Mouse (Mus musculus): Measurements from ENCODE around the gene Lmf2. TPM values are rescaled to one million over a fixed set of nuclear protein-coding genes. Genes with fewer than 3 reads are reported as not detected.

The Lmf2 gene
- polyA plus RNA-seq, 1 experiment = 82.5 TPM

DNA sequence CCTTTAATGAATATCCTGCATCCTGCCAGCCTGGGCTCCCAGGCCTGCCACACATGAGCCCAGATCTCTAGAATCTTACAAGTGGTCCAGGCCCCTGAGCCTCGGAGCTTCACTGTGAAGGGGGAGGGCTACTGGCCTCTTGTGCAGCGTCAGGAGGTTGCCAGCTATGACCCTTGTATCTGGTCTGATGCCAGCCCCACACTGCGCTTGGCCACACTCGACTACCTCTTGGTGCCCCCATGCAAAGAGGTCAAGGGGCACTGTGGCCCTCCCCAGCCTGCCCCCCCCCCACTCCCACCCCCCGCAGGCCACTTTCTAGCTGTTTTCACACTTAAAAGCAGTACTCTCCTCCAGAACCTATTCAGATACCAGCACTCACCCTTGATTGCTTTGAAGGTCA lies 29.0 kb downstream of the Lmf2 start:
- Histone ChIP-seq H3K27ac (ENCODE audit: insufficient read depth, low read length) (no peak overlapping the region), H3K4me3 (ENCODE audit: insufficient read depth, low read length) (no peak overlapping the region), H3K4me1 (ENCODE audit: control insufficient read depth, insufficient read depth, low read length) (no peaks in the 10 kb centered on the region)
- no peak for TF ChIP-seq CTCF (IDR thresholded peaks at IDR 0.05; ENCODE audit: borderline replicate concordance, insufficient read depth, low read length)
- no peak for TF ChIP-seq POLR2A (IDR thresholded peaks at IDR 0.05; ENCODE audit: low read depth, low read length)

DNA sequence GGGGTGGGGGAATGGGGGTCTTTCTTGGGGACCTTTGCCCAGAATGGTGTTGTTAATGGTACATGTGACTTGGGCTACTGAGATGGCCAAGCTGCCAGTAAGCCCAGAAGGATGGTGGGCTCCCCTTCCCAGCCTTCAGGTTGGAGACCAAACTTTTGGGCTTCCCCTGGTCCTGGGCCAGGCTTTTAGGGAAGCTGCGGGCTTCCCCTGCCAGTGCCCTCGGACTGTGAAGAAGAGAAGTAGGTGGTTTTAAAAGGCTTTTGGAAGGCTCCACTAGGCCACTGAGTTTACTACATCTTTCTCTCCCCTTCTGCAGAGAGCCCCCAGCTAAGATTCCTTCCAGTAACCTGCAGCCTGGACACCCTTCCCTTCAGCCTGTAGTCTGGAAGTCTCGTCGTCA lies 31.8 kb downstream of the Lmf2 start:
- Histone ChIP-seq H3K4me3 (ENCODE audit: insufficient read depth, low read length) (peak overlapping the region; percentile 26), H3K27ac (ENCODE audit: insufficient read depth, low read length) (no peak overlapping the region), H3K4me1 (ENCODE audit: control insufficient read depth, insufficient read depth, low read length) (no peaks in the 10 kb centered on the region)
- TF ChIP-seq POLR2A (IDR thresholded peaks at IDR 0.05; ENCODE audit: low read depth, low read length) = no peak
- TF ChIP-seq CTCF (IDR thresholded peaks at IDR 0.05; ENCODE audit: borderline replicate concordance, insufficient read depth, low read length) = no peak

DNA sequence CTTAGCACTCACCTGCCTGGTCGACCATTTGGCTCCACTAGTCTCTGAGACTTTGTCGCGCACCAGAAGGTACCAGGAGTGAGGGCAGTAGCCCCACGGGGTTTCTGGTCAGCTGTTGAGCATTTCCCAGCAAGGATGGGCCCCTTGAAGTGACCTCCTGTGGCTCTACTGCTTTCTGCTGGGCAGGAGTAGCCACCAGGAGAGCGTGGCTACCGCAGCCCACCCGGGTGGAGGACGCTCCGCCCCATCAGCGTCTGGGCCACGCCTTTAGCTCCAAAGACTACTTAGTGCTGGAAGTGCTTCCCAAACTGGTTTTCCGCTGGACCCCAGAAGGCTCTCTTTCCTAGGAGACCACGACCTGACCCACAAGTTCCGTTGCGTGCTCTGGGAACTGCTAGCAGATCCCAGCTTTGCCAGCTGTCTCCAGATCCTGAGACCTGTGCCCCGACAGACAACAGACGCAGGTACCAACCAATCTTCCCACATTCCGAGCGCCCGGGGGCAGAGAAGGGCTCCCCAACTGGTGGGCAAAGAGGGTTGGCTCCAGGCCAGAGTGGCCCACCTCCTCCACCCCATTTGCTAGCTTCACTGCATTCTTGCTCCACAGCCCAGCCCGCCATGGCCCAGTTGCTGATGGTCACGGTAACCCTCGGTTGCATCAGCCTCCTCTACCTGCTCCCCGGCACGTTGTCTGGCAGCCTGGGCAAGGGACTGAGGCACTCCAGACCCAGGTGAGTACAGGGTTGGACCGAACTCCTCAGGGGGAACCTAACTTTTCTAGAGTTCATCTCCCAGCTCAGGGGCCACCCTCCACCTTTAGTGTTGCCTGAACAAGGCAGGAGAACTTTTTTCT lies 32.6 kb downstream of the Lmf2 start, which contains the start of gene Adm2:
Gene Adm2 (plus strand): TSS at position 51 of the 853 bp plus-strand sequence.
- no peak within 1 kb of the TSS for H3K27ac ChIP-seq (ENCODE audit: insufficient read depth, low read length)
- H3K4me3 ChIP-seq (ENCODE audit: insufficient read depth, low read length) = peak within 1 kb of the TSS; percentile 26
- TF ChIP-seq CTCF (IDR thresholded peaks at IDR 0.05; ENCODE audit: borderline replicate concordance, insufficient read depth, low read length) (no peak), POLR2A (IDR thresholded peaks at IDR 0.05; ENCODE audit: low read depth, low read length) (peak; percentile 38)
- no peaks in the 10 kb centered on the region for H3K4me1 ChIP-seq (ENCODE audit: control insufficient read depth, insufficient read depth, low read length)

DNA sequence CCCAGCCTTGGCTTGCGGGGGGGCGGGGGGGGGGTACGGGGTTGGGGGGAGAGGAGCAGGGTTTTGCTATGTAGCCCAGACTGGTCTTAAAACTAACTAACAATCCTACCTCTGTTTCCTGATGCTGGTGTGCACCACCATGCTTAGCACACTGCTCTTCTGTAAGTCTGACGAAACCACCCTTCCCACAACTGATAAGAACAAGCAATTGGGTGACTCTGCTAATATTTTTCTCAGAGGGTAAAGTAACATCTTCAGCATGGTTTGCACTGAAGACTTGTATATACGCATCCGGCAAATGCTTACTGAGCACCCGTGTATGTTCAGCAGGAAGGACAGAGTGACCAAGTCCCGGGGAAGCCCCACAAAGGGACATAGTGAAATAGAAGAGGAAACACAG lies 34.2 kb downstream of the Lmf2 start:
- Histone ChIP-seq H3K27ac (ENCODE audit: insufficient read depth, low read length) (no peak overlapping the region), H3K4me3 (ENCODE audit: insufficient read depth, low read length) (no peak overlapping the region), H3K4me1 (ENCODE audit: control insufficient read depth, insufficient read depth, low read length) (no peaks in the 10 kb centered on the region)
- no peak for TF ChIP-seq CTCF (IDR thresholded peaks at IDR 0.05; ENCODE audit: borderline replicate concordance, insufficient read depth, low read length)
- no peak for TF ChIP-seq POLR2A (IDR thresholded peaks at IDR 0.05; ENCODE audit: low read depth, low read length)

DNA sequence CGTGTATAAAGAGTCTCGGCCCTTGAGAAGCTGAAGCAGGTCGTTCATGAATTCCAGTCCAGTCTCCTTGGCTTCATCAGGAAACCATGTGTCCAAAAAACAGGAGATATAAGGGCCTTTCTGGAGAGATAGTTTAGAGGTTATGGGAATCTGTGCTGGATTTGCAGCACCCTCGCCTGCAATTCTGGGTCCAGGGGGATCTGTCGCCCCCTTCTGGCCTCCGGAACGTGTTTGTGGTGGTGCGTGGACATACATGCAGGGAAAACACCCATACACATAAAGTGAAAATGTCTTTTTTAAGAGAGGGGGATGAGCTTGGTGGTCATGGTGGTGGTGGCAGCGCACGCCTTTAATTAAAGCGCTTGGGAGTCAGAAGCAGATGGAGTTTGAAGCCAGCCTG lies 39.3 kb downstream of the Lmf2 start:
- Histone ChIP-seq H3K4me3 (ENCODE audit: insufficient read depth, low read length) (no peak overlapping the region), H3K4me1 (ENCODE audit: control insufficient read depth, insufficient read depth, low read length) (peaks cover 5% of the 10 kb centered on the region; the same call in 1 of the 2 replicates), H3K27ac (ENCODE audit: insufficient read depth, low read length) (no peak overlapping the region)
- TF ChIP-seq CTCF (IDR thresholded peaks at IDR 0.05; ENCODE audit: borderline replicate concordance, insufficient read depth, low read length) = no peak
- TF ChIP-seq POLR2A (IDR thresholded peaks at IDR 0.05; ENCODE audit: low read depth, low read length) = no peak

DNA sequence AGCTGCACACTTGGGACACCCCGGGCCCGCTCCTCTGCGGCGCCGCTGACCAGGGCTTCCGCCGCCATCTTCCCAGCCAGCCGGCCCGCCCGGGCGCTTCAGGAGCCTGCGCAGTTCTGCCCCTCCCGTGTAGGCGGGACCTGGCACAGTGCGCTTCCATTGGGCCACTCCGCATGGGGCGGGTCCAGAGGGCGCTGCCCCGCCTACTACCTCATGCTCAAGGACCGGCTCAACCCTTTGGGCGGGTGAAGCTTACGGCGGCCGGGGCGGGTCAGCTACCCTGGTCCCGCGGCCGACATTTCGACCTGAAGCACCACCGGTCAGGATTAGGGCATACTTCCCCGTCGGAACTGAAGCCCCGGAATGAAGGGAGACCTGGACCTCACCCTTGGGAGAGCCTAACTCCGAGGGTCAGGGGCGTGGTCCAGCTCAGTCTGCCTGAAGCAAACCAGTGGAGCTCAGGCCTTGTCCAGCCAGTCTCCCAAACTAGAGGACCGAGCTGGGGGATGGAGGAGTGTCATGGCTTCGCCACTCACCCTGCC lies 40.2 kb downstream of the Lmf2 start, which contains the start of gene Sbf1:
Gene Sbf1 (minus strand): TSS at position 122 of the 542 bp plus-strand sequence.
- H3K4me1 ChIP-seq (ENCODE audit: control insufficient read depth, insufficient read depth, low read length) = peaks cover 5% of the 10 kb centered on the region; the same call in 1 of the 2 replicates
- H3K4me3 ChIP-seq (ENCODE audit: insufficient read depth, low read length) = peak within 1 kb of the TSS; percentile 72
- H3K27ac ChIP-seq (ENCODE audit: insufficient read depth, low read length) = no peak within 1 kb of the TSS
- peak; percentile 78 for TF ChIP-seq POLR2A (IDR thresholded peaks at IDR 0.05; ENCODE audit: low read depth, low read length)
- TF ChIP-seq CTCF (IDR thresholded peaks at IDR 0.05; ENCODE audit: borderline replicate concordance, insufficient read depth, low read length) = no peak

DNA sequence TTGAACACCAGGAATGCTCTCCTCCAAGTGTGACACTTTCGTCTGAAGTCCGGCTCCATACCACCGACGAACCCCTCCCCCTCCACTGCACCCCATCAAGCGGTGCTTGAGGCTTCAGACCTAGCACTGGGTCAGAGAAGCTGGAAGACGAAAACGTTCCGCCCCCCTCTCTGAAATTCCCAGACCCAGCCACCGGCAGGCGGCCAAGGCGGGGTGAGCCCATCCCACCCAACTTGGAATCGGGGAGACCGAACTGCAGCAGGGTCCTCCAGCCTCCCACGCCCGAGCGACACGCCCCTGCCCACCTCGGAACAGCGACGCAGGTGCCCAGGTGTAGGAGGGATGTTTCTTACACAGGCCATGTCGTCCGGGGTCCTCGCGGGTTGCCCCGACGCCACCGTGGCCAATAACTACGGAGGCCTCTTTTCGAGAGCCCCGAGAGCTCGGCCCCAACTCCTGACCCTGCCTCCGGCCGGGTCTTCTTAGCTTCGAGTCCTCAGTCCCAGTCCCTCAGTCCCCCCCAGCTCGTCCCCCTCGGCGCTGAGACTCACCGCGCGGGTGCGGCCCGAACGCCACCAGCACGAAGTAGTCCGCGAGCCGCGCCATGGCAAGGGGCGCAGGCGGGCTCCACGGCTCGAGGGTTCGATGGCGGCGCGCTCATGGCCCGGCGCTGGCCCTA lies 40.8 kb downstream of the Lmf2 start:
- H3K4me1 ChIP-seq (ENCODE audit: control insufficient read depth, insufficient read depth, low read length) = peaks cover 7% of the 10 kb centered on the region
- TF ChIP-seq CTCF (IDR thresholded peaks at IDR 0.05; ENCODE audit: borderline replicate concordance, insufficient read depth, low read length) (no peak), POLR2A (IDR thresholded peaks at IDR 0.05; ENCODE audit: low read depth, low read length) (no peak)
- no peak overlapping the region for H3K27ac ChIP-seq (ENCODE audit: insufficient read depth, low read length)
- H3K4me3 ChIP-seq (ENCODE audit: insufficient read depth, low read length) = peak overlapping the region; percentile 72

DNA sequence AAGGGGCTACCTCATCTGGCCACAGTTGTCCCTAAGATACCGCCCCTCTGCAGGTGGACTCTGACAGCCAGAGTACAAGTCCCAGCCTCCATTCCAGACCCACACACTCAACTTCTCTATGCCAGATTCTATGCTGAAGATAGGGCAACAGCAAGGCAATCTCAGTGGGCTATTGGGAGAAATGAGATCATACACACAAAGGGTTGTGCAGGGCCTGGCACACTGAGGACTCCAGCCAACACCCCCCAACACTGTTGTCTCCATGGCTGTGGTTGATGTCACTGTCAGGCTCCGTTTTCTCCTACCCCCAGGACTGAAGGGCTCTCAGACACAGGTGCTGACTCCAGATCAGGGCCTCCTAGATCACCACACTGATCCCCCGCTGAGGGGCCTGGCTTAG lies 41.4 kb downstream of the Lmf2 start:
- no peak overlapping the region for H3K27ac ChIP-seq (ENCODE audit: insufficient read depth, low read length)
- H3K4me3 ChIP-seq (ENCODE audit: insufficient read depth, low read length) = peak overlapping the region; percentile 72
- H3K4me1 ChIP-seq (ENCODE audit: control insufficient read depth, insufficient read depth, low read length) = peaks cover 10% of the 10 kb centered on the region
- TF ChIP-seq POLR2A (IDR thresholded peaks at IDR 0.05; ENCODE audit: low read depth, low read length) = no peak
- no peak for TF ChIP-seq CTCF (IDR thresholded peaks at IDR 0.05; ENCODE audit: borderline replicate concordance, insufficient read depth, low read length)

DNA sequence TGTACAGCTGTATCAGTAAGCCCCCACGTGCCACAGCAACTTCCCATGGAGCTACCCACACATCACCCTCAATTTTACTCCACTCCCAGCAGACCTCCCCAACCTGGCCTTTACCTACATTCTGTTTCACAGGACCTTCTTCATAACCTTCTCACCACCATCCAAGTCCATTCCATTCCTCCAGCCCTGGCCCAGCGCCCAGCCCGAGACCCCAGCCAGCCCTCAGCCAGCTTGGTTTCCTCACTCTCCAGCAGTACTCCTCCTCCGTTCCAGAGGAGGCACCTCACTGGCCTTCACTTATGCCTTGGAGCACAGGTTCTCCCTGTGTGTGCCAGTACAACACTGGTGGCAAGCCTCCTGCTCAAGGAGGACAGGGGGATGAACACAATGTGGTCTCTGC lies 42.1 kb downstream of the Lmf2 start:
- no peak overlapping the region for H3K27ac ChIP-seq (ENCODE audit: insufficient read depth, low read length)
- H3K4me3 ChIP-seq (ENCODE audit: insufficient read depth, low read length) = no peak overlapping the region
- TF ChIP-seq CTCF (IDR thresholded peaks at IDR 0.05; ENCODE audit: borderline replicate concordance, insufficient read depth, low read length) (no peak), POLR2A (IDR thresholded peaks at IDR 0.05; ENCODE audit: low read depth, low read length) (no peak)
- H3K4me1 ChIP-seq (ENCODE audit: control insufficient read depth, insufficient read depth, low read length) = peaks cover 10% of the 10 kb centered on the region
